Mouse (Mus musculus): ENCODE measurements around the gene Txndc2.

Gene Txndc2

GRCm38 (mm10) chr17:65641734-65642218 is at the start of gene Txndc2:
Txndc2 (minus strand) TSS chr17:65642168.
- DNase-seq (ENCODE audit: low spot score): no peak

GRCm38 (mm10) chr17:65683731-65684130 is 41.8 kb upstream of the Txndc2 start:
- peak; percentile 94 for DNase-seq (ENCODE audit: low spot score)

GRCm38 (mm10) chr17:65683316-65683715 is 41.3 kb upstream of the Txndc2 start:
- DNase-seq (ENCODE audit: low spot score): no peak

- DNase-seq (ENCODE audit: low spot score): no peak
Measured at GRCm38 (mm10) chr17:65682071-65682680, 40.2 kb upstream of the Txndc2 start.

GRCm38 (mm10) chr17:65681516-65681915 is 39.5 kb upstream of the Txndc2 start:
- DNase-seq (ENCODE audit: low spot score): no peak

GRCm38 (mm10) chr17:65680801-65681412 is 38.9 kb upstream of the Txndc2 start:
- no peak for DNase-seq (ENCODE audit: low spot score)

- DNase-seq (ENCODE audit: low spot score): no peak
Measured at GRCm38 (mm10) chr17:65679806-65680446, 38.0 kb upstream of the Txndc2 start.

- peak; percentile 55 for DNase-seq (ENCODE audit: low spot score)
Measured at GRCm38 (mm10) chr17:65677742-65678141, 35.8 kb upstream of the Txndc2 start.

- no peak for DNase-seq (ENCODE audit: low spot score)
Measured at GRCm38 (mm10) chr17:65676536-65676935, 34.6 kb upstream of the Txndc2 start.

GRCm38 (mm10) chr17:65675985-65676384 is 34.0 kb upstream of the Txndc2 start:
- no peak for DNase-seq (ENCODE audit: low spot score)

- no peak for DNase-seq (ENCODE audit: low spot score)
Measured at GRCm38 (mm10) chr17:65674710-65675171, 32.8 kb upstream of the Txndc2 start.

GRCm38 (mm10) chr17:65672926-65673325 is 31.0 kb upstream of the Txndc2 start:
- no peak for DNase-seq (ENCODE audit: low spot score)

- DNase-seq (ENCODE audit: low spot score): no peak
Measured at GRCm38 (mm10) chr17:65669061-65669460, 27.1 kb upstream of the Txndc2 start.

GRCm38 (mm10) chr17:65667792-65668191 is 25.8 kb upstream of the Txndc2 start:
- DNase-seq (ENCODE audit: low spot score): no peak

GRCm38 (mm10) chr17:65666388-65667161 is 24.6 kb upstream of the Txndc2 start:
- DNase-seq (ENCODE audit: low spot score): no peak

GRCm38 (mm10) chr17:65665786-65666387 is 23.9 kb upstream of the Txndc2 start:
- no peak for DNase-seq (ENCODE audit: low spot score)

- DNase-seq (ENCODE audit: low spot score): no peak
Measured at GRCm38 (mm10) chr17:65663329-65664078, 21.5 kb upstream of the Txndc2 start.

- no peak for DNase-seq (ENCODE audit: low spot score)
Measured at GRCm38 (mm10) chr17:65662662-65663061, 20.7 kb upstream of the Txndc2 start.

- DNase-seq (ENCODE audit: low spot score): no peak
Measured at GRCm38 (mm10) chr17:65658416-65658815, 16.4 kb upstream of the Txndc2 start.

- no peak for DNase-seq (ENCODE audit: low spot score)
Measured at GRCm38 (mm10) chr17:65657958-65658357, 16.0 kb upstream of the Txndc2 start.

- DNase-seq (ENCODE audit: low spot score): no peak
Measured at GRCm38 (mm10) chr17:65656731-65657130, 14.8 kb upstream of the Txndc2 start.

All from adipocyte (in vitro differentiated cells).